Mouse (Mus musculus) intestine, postnatal 0 days (tissue): Measurements from ENCODE around the gene Ptprk. TPM values are rescaled to one million over a fixed set of nuclear protein-coding genes. Genes with fewer than 3 reads are reported as not detected.

ENCODE experiments used
- ATAC-seq: fragments of 200-750 bp; cut with Nextera tagmentation; 2 replicates; pipeline ENCODE4 v1.8.0; 2017; ENCODE audit warnings: mild to moderate bottlenecking, moderate TSS enrichment, moderate library complexity
- H3K27ac ChIP-seq: fragments of 300-500 bp; sonication (generic); 2 replicates; pipeline ENCODE4 v1.5.1; 2014; ENCODE audit warnings: mild to moderate bottlenecking, low read depth, low read length, moderate library complexity
- H3K27me3 ChIP-seq: fragments of 300-500 bp; sonication (generic); replicated peaks from 2 replicates; pipeline ENCODE4 v1.6.1; 2014; ENCODE audit warnings: low read length, mixed read lengths; ENCODE audit not compliant: control insufficient read depth, insufficient read depth
- H3K36me3 ChIP-seq: fragments of 300-500 bp; sonication (generic); 2 replicates; pipeline ENCODE4 v1.6.1; 2014; ENCODE audit warnings: mild to moderate bottlenecking, moderate library complexity; ENCODE audit not compliant: control insufficient read depth, insufficient read depth
- H3K4me1 ChIP-seq: fragments of 300-500 bp; sonication (generic); replicated peaks from 2 replicates; pipeline ENCODE4 v1.6.1; 2014; ENCODE audit warnings: antibody characterized with exemption, low read length, mixed read lengths; ENCODE audit not compliant: control insufficient read depth, insufficient read depth
- H3K4me2 ChIP-seq: fragments of 300-500 bp; sonication (generic); replicated peaks from 2 replicates; pipeline ENCODE4 v1.6.1; 2014; ENCODE audit warnings: low read depth, mild to moderate bottlenecking, moderate library complexity
- H3K4me3 ChIP-seq: fragments of 300-500 bp; sonication (generic); 2 replicates; pipeline ENCODE4 v1.5.1; 2014; ENCODE audit warnings: low read depth, low read length
- H3K9ac ChIP-seq: fragments of 300-500 bp; sonication (generic); 2 replicates; pipeline ENCODE4 v1.6.1; 2014; ENCODE audit warnings: mild to moderate bottlenecking, low read depth, low read length
- H3K9me3 ChIP-seq: fragments of 300-500 bp; sonication (generic); 2 replicates; pipeline ENCODE4 v1.6.1; 2016; ENCODE audit warnings: mixed run types; ENCODE audit not compliant: control insufficient read depth
- CTCF ChIP-seq: sonication (generic); IDR thresholded peaks from 2 replicates; pipeline ENCODE4 v1.5.1; 2016; ENCODE audit warnings: low read depth, mild to moderate bottlenecking, control low read depth, antibody characterized with exemption, moderate library complexity
- WGBS: fragments of 180-500 bp; shearing (Covaris S2); extraction: QIAGEN DNeasy Blood & Tissue Kit; methylation state at CpG from one replicate; pipeline ENCODE4 v1.1.7; 2014; 5-methylcytosine and 5-hydroxymethylcytosine counted together
- polyA plus RNA-seq: library from polyadenylated mRNA; unstranded; fragments of >200 nt; fragmentation: Nextera tagmentation; extraction: Ambion mirVana; gene quantifications from 2 replicates; pipeline ENCODE4 v1.2.1, GENCODE M21; 2015

The Ptprk gene
- polyA plus RNA-seq, 1 experiment from 2014 or later: 29.5 TPM

GRCm38 (mm10) chr10:28422622-28423021 is 348.0 kb downstream of the Ptprk start:
- no peaks in the 10 kb centered on the region for H3K27me3 ChIP-seq
- no peaks in the 10 kb centered on the region for H3K36me3 ChIP-seq
- no peak overlapping the region for H3K9ac ChIP-seq
- no peaks in the 10 kb centered on the region for H3K9me3 ChIP-seq
- H3K4me1 ChIP-seq: no peaks in the 10 kb centered on the region
- H3K4me2 ChIP-seq: no peak overlapping the region
- H3K4me3 ChIP-seq: no peak overlapping the region
- H3K27ac ChIP-seq: no peak overlapping the region
- 62% methylated on average over 3 of the region's 3 CpGs for WGBS
- no peak for TF ChIP-seq CTCF
- ATAC-seq: no peak

GRCm38 (mm10) chr10:28425371-28425770 is 350.8 kb downstream of the Ptprk start:
- Histone ChIP-seq H3K27me3 (no peaks in the 10 kb centered on the region), H3K4me1 (no peaks in the 10 kb centered on the region), H3K27ac (no peak overlapping the region), H3K9me3 (no peaks in the 10 kb centered on the region), H3K9ac (no peak overlapping the region), H3K4me2 (no peak overlapping the region), H3K36me3 (no peaks in the 10 kb centered on the region), H3K4me3 (no peak overlapping the region)
- ATAC-seq: no peak
- no peak for TF ChIP-seq CTCF

DNA sequence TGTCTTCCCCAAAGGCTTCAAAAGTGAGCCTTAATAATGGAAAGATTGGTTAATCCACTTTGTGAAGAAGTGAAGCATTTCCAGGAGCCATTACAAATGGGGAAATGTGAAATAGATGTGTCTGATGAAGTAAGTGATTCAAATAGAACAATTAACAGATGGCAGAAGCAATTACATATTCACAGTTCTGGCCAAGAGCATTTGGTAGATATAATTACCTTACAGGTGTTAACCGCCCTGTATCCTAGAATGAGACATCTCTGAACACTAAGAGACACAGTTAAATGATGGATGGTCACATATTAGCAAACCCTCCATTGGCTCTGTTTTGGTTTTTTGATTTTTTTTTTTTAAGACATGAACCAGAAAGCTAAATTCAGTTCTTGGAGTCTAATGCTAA is 361.5 kb downstream of the Ptprk start:
- TF ChIP-seq CTCF: no peak
- H3K9me3 ChIP-seq: no peaks in the 10 kb centered on the region
- H3K4me2 ChIP-seq: no peak overlapping the region
- H3K27me3 ChIP-seq: no peaks in the 10 kb centered on the region
- ATAC-seq: no peak
- peaks cover 5% of the 10 kb centered on the region; the same call in 1 of the 2 replicates for H3K36me3 ChIP-seq
- no peaks in the 10 kb centered on the region for H3K4me1 ChIP-seq
- no peak overlapping the region for H3K4me3 ChIP-seq
- H3K9ac ChIP-seq: no peak overlapping the region
- H3K27ac ChIP-seq: no peak overlapping the region
- 95% methylated on average over 1 of the region's 1 CpGs for WGBS

- ATAC-seq: no peak
- TF ChIP-seq CTCF: no peak
- Histone ChIP-seq H3K27me3 (no peaks in the 10 kb centered on the region), H3K9ac (no peak overlapping the region), H3K4me2 (no peak overlapping the region), H3K9me3 (no peaks in the 10 kb centered on the region), H3K27ac (no peak overlapping the region), H3K36me3 (no peaks in the 10 kb centered on the region), H3K4me1 (no peaks in the 10 kb centered on the region), H3K4me3 (no peak overlapping the region)
- 35% methylated on average over 4 of the region's 4 CpGs for WGBS
Observed at GRCm38 (mm10) chr10:28449853-28450252, 375.2 kb downstream of the Ptprk start.

GRCm38 (mm10) chr10:28450642-28451041 is 376.0 kb downstream of the Ptprk start:
- Histone ChIP-seq H3K27me3 (no peaks in the 10 kb centered on the region), H3K4me3 (no peak overlapping the region), H3K9me3 (no peaks in the 10 kb centered on the region), H3K27ac (no peak overlapping the region), H3K9ac (no peak overlapping the region), H3K4me2 (no peak overlapping the region), H3K4me1 (no peaks in the 10 kb centered on the region), H3K36me3 (no peaks in the 10 kb centered on the region)
- no peak for TF ChIP-seq CTCF
- ATAC-seq: no peak
- WGBS: 79% methylated on average over 1 of the region's 1 CpGs

DNA sequence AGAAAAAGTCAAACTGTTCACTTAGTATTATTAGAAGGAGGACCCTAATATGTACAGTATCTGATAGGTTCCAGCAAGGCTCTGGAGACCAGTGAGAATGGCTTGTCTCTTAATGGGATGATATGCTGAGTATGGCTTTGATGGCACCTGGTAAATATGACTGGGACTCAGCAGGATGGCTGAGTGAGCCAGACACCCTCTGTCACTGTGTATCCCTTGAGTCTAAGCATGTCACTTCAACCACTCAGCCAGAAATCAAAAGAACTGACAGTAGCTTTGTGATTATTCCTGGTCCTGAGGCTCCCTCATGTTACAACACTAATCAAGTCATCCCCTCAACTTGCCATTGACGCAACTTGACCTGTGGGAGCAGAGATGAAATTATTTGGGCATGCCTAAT is 383.4 kb downstream of the Ptprk start:
- Histone ChIP-seq H3K27me3 (no peaks in the 10 kb centered on the region), H3K27ac (no peak overlapping the region), H3K9ac (no peak overlapping the region), H3K4me2 (no peak overlapping the region), H3K36me3 (no peaks in the 10 kb centered on the region), H3K9me3 (no peaks in the 10 kb centered on the region), H3K4me1 (no peaks in the 10 kb centered on the region), H3K4me3 (no peak overlapping the region)
- 87% methylated on average over 1 of the region's 1 CpGs for WGBS
- ATAC-seq: no peak
- no peak for TF ChIP-seq CTCF

- Histone ChIP-seq H3K4me3 (no peak overlapping the region), H3K27me3 (no peaks in the 10 kb centered on the region), H3K9me3 (no peaks in the 10 kb centered on the region), H3K4me1 (no peaks in the 10 kb centered on the region), H3K4me2 (no peak overlapping the region; the same call in 1 of the 2 replicates), H3K27ac (no peak overlapping the region), H3K9ac (no peak overlapping the region), H3K36me3 (no peaks in the 10 kb centered on the region)
- ATAC-seq: peak; percentile 78
- 29% methylated on average over 1 of the region's 1 CpGs for WGBS
- no peak for TF ChIP-seq CTCF
Observed at GRCm38 (mm10) chr10:28459963-28460362, 385.3 kb downstream of the Ptprk start.
